12 mouse cellular contexts compared by ENCODE assay signal in the genomic region with DNA sequence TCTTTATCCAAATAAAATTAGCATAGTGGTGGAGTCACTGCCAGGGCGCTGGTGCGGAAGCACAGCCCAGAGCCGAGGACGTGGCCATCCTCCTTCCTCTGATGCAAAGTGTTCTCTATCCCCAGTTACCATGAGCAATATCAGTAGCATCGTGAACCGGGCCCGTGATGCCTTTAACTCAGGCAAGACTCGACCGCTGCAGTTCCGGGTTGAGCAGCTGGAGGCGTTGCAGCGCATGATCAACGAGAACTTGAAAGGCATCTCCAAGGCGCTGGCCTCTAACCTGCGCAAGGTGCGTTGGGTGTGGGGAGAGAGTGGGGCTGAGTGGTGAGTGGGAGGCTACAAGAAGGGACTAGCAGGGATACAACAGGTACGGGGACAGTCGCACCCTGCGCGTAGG. TPM values are rescaled to one million over a fixed set of nuclear protein-coding genes. Genes with fewer than 3 reads are reported as not detected.
DNase-seq lines count a peak whose midpoint lies in the region; ATAC-seq and TF ChIP-seq lines count a peak whose summit lies in the region.
"Had no signal": no experiment of that assay in that cellular context is flagged by ENCODE, and none has a peak within 500 bp of the region (broad histone marks: within the 10 kb centered on the region; RNA-seq: fewer than 3 reads in every experiment).

No protein-coding gene starts in this region.

- intact Hi-C loops in gastrocnemius, adult 2 months (cut with DNase I), result no loop called here

- 30% methylated on average over 20 of the region's 20 CpGs for WGBS in lung, postnatal 0 days
- WGBS in heart, embryonic 11.5 days (ENCODE audit: insufficient replicate concordance), result 33% methylated on average over 20 of the region's 20 CpGs

- H3K27ac ChIP-seq in gastrocnemius, adult 2 months, result no peak overlapping the region
- H3K27ac ChIP-seq in lung, postnatal 0 days (ENCODE audit: low read length), result no peak overlapping the region
- H3K27ac ChIP-seq in heart, embryonic 11.5 days (ENCODE audit: low read depth, low read length), result no peak overlapping the region
- H3K27ac ChIP-seq: embryonic facial prominence, embryonic 12.5 days had no signal

- H3K4me3 ChIP-seq in gastrocnemius, adult 2 months, result no peak overlapping the region
- H3K4me3 ChIP-seq in lung, postnatal 0 days (ENCODE audit: low read depth, low read length), result no peak overlapping the region
- H3K4me3 ChIP-seq in heart, embryonic 11.5 days (ENCODE audit: low read depth, low read length), result no peak overlapping the region
- H3K4me3 ChIP-seq: embryonic facial prominence, embryonic 12.5 days had no signal

- no peak overlapping the region for H3K4me2 ChIP-seq in lung, postnatal 0 days (replicated peaks; ENCODE audit: low read depth, low read length)
- H3K4me2 ChIP-seq in heart, embryonic 11.5 days, result no peak overlapping the region
- H3K4me2 ChIP-seq: embryonic facial prominence, embryonic 12.5 days had no signal

- no peaks in the 10 kb centered on the region for H3K9me3 ChIP-seq in lung, postnatal 0 days (ENCODE audit: low read length)
- no peaks in the 10 kb centered on the region for H3K9me3 ChIP-seq in heart, embryonic 11.5 days (replicated peaks; ENCODE audit: control insufficient read depth, low read length)
- H3K9me3 ChIP-seq: embryonic facial prominence, embryonic 12.5 days had no signal

- no peaks in the 10 kb centered on the region for H3K27me3 ChIP-seq in lung, postnatal 0 days (replicated peaks; ENCODE audit: insufficient read depth, low read length)
- peaks cover 37% of the 10 kb centered on the region for H3K27me3 ChIP-seq in heart, embryonic 11.5 days (ENCODE audit: control insufficient read depth, insufficient read depth, low read length)

- no peaks in the 10 kb centered on the region; the same call in 1 of the 2 replicates for H3K4me1 ChIP-seq in lung, postnatal 0 days (ENCODE audit: insufficient read depth, low read depth, low read length)
- no peaks in the 10 kb centered on the region for H3K4me1 ChIP-seq in heart, embryonic 11.5 days (ENCODE audit: control insufficient read depth, insufficient read depth, low read length)

- peak; percentile 27 for DNase-seq in gastrocnemius, adult 2 months
- no peak for DNase-seq in gastrocnemius, postnatal 25 days
- no peak for DNase-seq in lung, postnatal 0 days (ENCODE audit: low spot score)
- DNase-seq in lung, postnatal 14 days, result no peak
- DNase-seq in embryo, embryonic 10.5 days (ENCODE audit: low spot score), result peak; percentile 5
- peak; percentile 53 for DNase-seq in thymus, postnatal 14 days
- no peak for DNase-seq in frontal cortex, postnatal 25 days (ENCODE audit: low spot score in 2 of 2)
- DNase-seq: kidney, postnatal 10 days; left cerebral cortex, postnatal 4 days had no signal

- TF ChIP-seq CTCF in gastrocnemius, adult 2 months (IDR thresholded peaks at IDR 0.05), result peak; percentile 36
- peak; percentile 53 for TF ChIP-seq CTCF in lung, postnatal 0 days (IDR thresholded peaks at IDR 0.05)

- 0 out of 2 replicates have a peak, but pooled peaks have one; percentile 16 for ATAC-seq in lung, postnatal 0 days
- ATAC-seq in heart, embryonic 11.5 days (replicated peaks; ENCODE audit: insufficient number of reproducible peaks, low FRiP score, low TSS enrichment), result no peak
- ATAC-seq: midbrain, embryonic 16.5 days had no signal

- no peak for TF ChIP-seq EP300 in lung, postnatal 0 days (IDR thresholded peaks at IDR 0.05)

- H3K36me3 ChIP-seq in lung, postnatal 0 days (ENCODE audit: insufficient read depth, low read length), result no peaks in the 10 kb centered on the region
- no peaks in the 10 kb centered on the region for H3K36me3 ChIP-seq in heart, embryonic 11.5 days (ENCODE audit: control insufficient read depth, insufficient read depth, low read length)
- H3K36me3 ChIP-seq: embryonic facial prominence, embryonic 12.5 days had no signal

- no peak overlapping the region for H3K9ac ChIP-seq in lung, postnatal 0 days (replicated peaks; ENCODE audit: low read depth)
- no peak overlapping the region for H3K9ac ChIP-seq in heart, embryonic 11.5 days (ENCODE audit: low read depth, low read length)
- H3K9ac ChIP-seq: embryonic facial prominence, embryonic 12.5 days had no signal

RNA-seq across cellular contexts. Expression of gene Aldh3a1, which starts 4.8 kb away (rescaled TPM):
- under 1 TPM in 1 of 2 experiments, not detected in 1; 0.50 TPM for total RNA-seq in gastrocnemius, adult 2 months (2021)
- total RNA-seq in gastrocnemius, postnatal 25 days (2021), result under 1 TPM; 0.15 to 0.21 TPM
- polyA plus RNA-seq in lung, postnatal 0 days (2015; fragmentation: Nextera tagmentation; extraction: Ambion mirVana), result 7.3 and 7.8 TPM in 2 replicates
- polyA plus RNA-seq in heart, embryonic 11.5 days (2014; fragmentation: Nextera tagmentation; extraction: Ambion mirVana), result not detected in 2 replicates

RNA-seq across cellular contexts. Expression of gene Usp22, which starts 37.2 kb away (rescaled TPM):
- total RNA-seq in gastrocnemius, adult 2 months (2021), result 10 to 100 TPM; 13.4 to 16.7 TPM
- total RNA-seq in gastrocnemius, postnatal 25 days (2021), result 10 to 100 TPM; 14.0 TPM
- 38.4 and 39.9 TPM in 2 replicates for polyA plus RNA-seq in lung, postnatal 0 days (2015; fragmentation: Nextera tagmentation; extraction: Ambion mirVana)
- polyA plus RNA-seq in heart, embryonic 11.5 days (2014; fragmentation: Nextera tagmentation; extraction: Ambion mirVana), result 95.0 and 111 TPM in 2 replicates

RNA-seq across cellular contexts. Expression of gene Aldh3a2, which starts 55.2 kb away (rescaled TPM):
- total RNA-seq in gastrocnemius, adult 2 months (2021), result 10 to 100 TPM; 12.0 to 13.0 TPM
- total RNA-seq in gastrocnemius, postnatal 25 days (2021), result 10 to 100 TPM; 12.6 to 12.8 TPM
- polyA plus RNA-seq in lung, postnatal 0 days (2015; fragmentation: Nextera tagmentation; extraction: Ambion mirVana), result 67.4 and 68.4 TPM in 2 replicates
- polyA plus RNA-seq in heart, embryonic 11.5 days (2014; fragmentation: Nextera tagmentation; extraction: Ambion mirVana), result 26.1 and 33.5 TPM in 2 replicates

Comparison
In these comparisons a context has a peak if more than half of its experiments do, and no peak if none do; other contexts are left out.
1. DNase-seq: peak in gastrocnemius, adult 2 months (single experiment), embryo, embryonic 10.5 days (single experiment) and thymus, postnatal 14 days (single experiment); none in gastrocnemius, postnatal 25 days (single experiment), lung, postnatal 0 days (single experiment), lung, postnatal 14 days (single experiment) and frontal cortex, postnatal 25 days (0 of 2).